Mouse (Mus musculus): ENCODE measurements around the gene Fam89a. TPM values are rescaled to one million over a fixed set of nuclear protein-coding genes. Genes with fewer than 3 reads are reported as not detected.

The Fam89a gene
- polyA plus RNA-seq, 1 experiment from 2014 or later, result 3.2 TPM

- no peak for ATAC-seq (ENCODE audit: insufficient read depth, low FRiP score)
- Histone ChIP-seq H3K27me3 (ENCODE audit: control insufficient read depth, insufficient read depth, low read length) (peaks cover 3% of the 10 kb centered on the region; the same call in 1 of the 2 replicates), H3K4me2 (ENCODE audit: low read depth, low read length) (no peak overlapping the region), H3K9me3 (replicated peaks; ENCODE audit: control insufficient read depth, low read length) (no peaks in the 10 kb centered on the region), H3K27ac (ENCODE audit: low read length) (no peak overlapping the region), H3K36me3 (ENCODE audit: control insufficient read depth, insufficient read depth, low read length) (no peaks in the 10 kb centered on the region), H3K9ac (ENCODE audit: low read length) (no peak overlapping the region), H3K4me3 (replicated peaks; ENCODE audit: low read length) (no peak overlapping the region), H3K4me1 (ENCODE audit: control insufficient read depth, insufficient read depth, low read length) (peaks cover 15% of the 10 kb centered on the region)
- WGBS, result 66% methylated on average over 5 of the region's 5 CpGs
Measured at GRCm38 (mm10) chr8:124756601-124757000, 5.0 kb upstream of the Fam89a start.

GRCm38 (mm10) chr8:124756153-124756552 is 4.5 kb upstream of the Fam89a start:
- peaks cover 18% of the 10 kb centered on the region for H3K4me1 ChIP-seq (ENCODE audit: control insufficient read depth, insufficient read depth, low read length)
- no peak overlapping the region for H3K4me3 ChIP-seq (replicated peaks; ENCODE audit: low read length)
- no peaks in the 10 kb centered on the region for H3K9me3 ChIP-seq (replicated peaks; ENCODE audit: control insufficient read depth, low read length)
- no peak overlapping the region for H3K9ac ChIP-seq (ENCODE audit: low read length)
- 63% methylated on average over 2 of the region's 2 CpGs for WGBS
- H3K27me3 ChIP-seq (ENCODE audit: control insufficient read depth, insufficient read depth, low read length), result peaks cover 8% of the 10 kb centered on the region
- no peak for ATAC-seq (ENCODE audit: insufficient read depth, low FRiP score)
- H3K36me3 ChIP-seq (ENCODE audit: control insufficient read depth, insufficient read depth, low read length), result no peaks in the 10 kb centered on the region
- no peak overlapping the region for H3K4me2 ChIP-seq (ENCODE audit: low read depth, low read length)
- H3K27ac ChIP-seq (ENCODE audit: low read length), result no peak overlapping the region

GRCm38 (mm10) chr8:124755481-124755880 is 3.8 kb upstream of the Fam89a start:
- Histone ChIP-seq H3K9me3 (replicated peaks; ENCODE audit: control insufficient read depth, low read length) (no peaks in the 10 kb centered on the region), H3K27ac (ENCODE audit: low read length) (no peak overlapping the region), H3K4me2 (ENCODE audit: low read depth, low read length) (no peak overlapping the region), H3K27me3 (ENCODE audit: control insufficient read depth, insufficient read depth, low read length) (peaks cover 14% of the 10 kb centered on the region), H3K4me3 (replicated peaks; ENCODE audit: low read length) (no peak overlapping the region), H3K36me3 (ENCODE audit: control insufficient read depth, insufficient read depth, low read length) (no peaks in the 10 kb centered on the region), H3K9ac (ENCODE audit: low read length) (no peak overlapping the region), H3K4me1 (ENCODE audit: control insufficient read depth, insufficient read depth, low read length) (peaks cover 22% of the 10 kb centered on the region)
- 76% methylated on average over 8 of the region's 8 CpGs for WGBS
- ATAC-seq (ENCODE audit: insufficient read depth, low FRiP score), result no peak

GRCm38 (mm10) chr8:124754792-124755190 is 3.2 kb upstream of the Fam89a start:
- H3K9me3 ChIP-seq (replicated peaks; ENCODE audit: control insufficient read depth, low read length), result no peaks in the 10 kb centered on the region
- 25% methylated on average over 4 of the region's 4 CpGs for WGBS
- H3K27me3 ChIP-seq (ENCODE audit: control insufficient read depth, insufficient read depth, low read length), result peaks cover 18% of the 10 kb centered on the region
- H3K36me3 ChIP-seq (ENCODE audit: control insufficient read depth, insufficient read depth, low read length), result no peaks in the 10 kb centered on the region
- no peak overlapping the region for H3K4me2 ChIP-seq (ENCODE audit: low read depth, low read length)
- no peak overlapping the region for H3K4me3 ChIP-seq (replicated peaks; ENCODE audit: low read length)
- no peak overlapping the region for H3K9ac ChIP-seq (ENCODE audit: low read length)
- no peak for ATAC-seq (ENCODE audit: insufficient read depth, low FRiP score)
- H3K27ac ChIP-seq (ENCODE audit: low read length), result 0 out of 2 replicates have a peak overlapping the region, but pooled peaks have one; percentile 6
- H3K4me1 ChIP-seq (ENCODE audit: control insufficient read depth, insufficient read depth, low read length), result peaks cover 26% of the 10 kb centered on the region

- Histone ChIP-seq H3K9me3 (replicated peaks; ENCODE audit: control insufficient read depth, low read length) (no peaks in the 10 kb centered on the region), H3K4me3 (replicated peaks; ENCODE audit: low read length) (no peak overlapping the region), H3K9ac (ENCODE audit: low read length) (no peak overlapping the region), H3K36me3 (ENCODE audit: control insufficient read depth, insufficient read depth, low read length) (no peaks in the 10 kb centered on the region), H3K27me3 (ENCODE audit: control insufficient read depth, insufficient read depth, low read length) (peaks cover 18% of the 10 kb centered on the region), H3K4me2 (ENCODE audit: low read depth, low read length) (no peak overlapping the region), H3K27ac (ENCODE audit: low read length) (0 out of 2 replicates have a peak overlapping the region, but pooled peaks have one; percentile 6), H3K4me1 (ENCODE audit: control insufficient read depth, insufficient read depth, low read length) (peaks cover 26% of the 10 kb centered on the region)
- WGBS, result 13% methylated on average over 11 of the region's 11 CpGs
- ATAC-seq (ENCODE audit: insufficient read depth, low FRiP score), result peak; percentile 38; the same call in 1 of the 2 replicates
Measured at GRCm38 (mm10) chr8:124754101-124754791, 2.6 kb upstream of the Fam89a start.

GRCm38 (mm10) chr8:124752325-124752862 is 762 bp upstream of the Fam89a start:
- Histone ChIP-seq H3K9me3 (replicated peaks; ENCODE audit: control insufficient read depth, low read length) (no peaks in the 10 kb centered on the region), H3K27ac (ENCODE audit: low read length) (no peak overlapping the region; the same call in 1 of the 2 replicates), H3K36me3 (ENCODE audit: control insufficient read depth, insufficient read depth, low read length) (no peaks in the 10 kb centered on the region), H3K4me3 (replicated peaks; ENCODE audit: low read length) (no peak overlapping the region), H3K9ac (ENCODE audit: low read length) (peak overlapping the region; percentile 38; the same call in 1 of the 2 replicates), H3K4me1 (ENCODE audit: control insufficient read depth, insufficient read depth, low read length) (peaks cover 26% of the 10 kb centered on the region), H3K27me3 (ENCODE audit: control insufficient read depth, insufficient read depth, low read length) (peaks cover 18% of the 10 kb centered on the region), H3K4me2 (ENCODE audit: low read depth, low read length) (peak overlapping the region; percentile 96)
- no peak for ATAC-seq (ENCODE audit: insufficient read depth, low FRiP score)
- WGBS, result 44% methylated on average over 21 of the region's 21 CpGs

DNA sequence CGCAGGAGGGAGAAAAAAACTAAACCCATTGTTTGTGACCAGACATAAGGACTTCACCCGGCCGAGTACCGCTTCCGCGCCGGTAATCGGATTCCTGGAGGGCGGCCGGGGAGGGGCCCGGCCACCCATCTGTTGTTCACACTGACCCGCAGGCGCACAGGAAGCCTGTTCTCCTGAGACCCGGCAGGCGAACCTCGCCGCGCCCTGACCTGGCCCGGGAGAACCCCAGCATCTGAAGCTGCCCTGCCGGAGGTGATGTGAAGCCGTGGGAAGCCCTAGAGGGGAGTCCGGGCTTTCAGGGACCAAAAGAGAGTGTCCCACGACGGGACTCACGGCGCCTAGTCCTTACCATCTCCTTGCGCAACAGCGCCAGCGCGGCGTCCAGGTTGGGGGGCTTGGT is 441 bp downstream of the Fam89a start:
- ATAC-seq (ENCODE audit: insufficient read depth, low FRiP score), result no peak
- H3K36me3 ChIP-seq (ENCODE audit: control insufficient read depth, insufficient read depth, low read length), result no peaks in the 10 kb centered on the region
- H3K4me3 ChIP-seq (replicated peaks; ENCODE audit: low read length), result peak overlapping the region; percentile 65
- peak overlapping the region; percentile 67 for H3K9ac ChIP-seq (ENCODE audit: low read length)
- H3K27ac ChIP-seq (ENCODE audit: low read length), result no peak overlapping the region
- no peaks in the 10 kb centered on the region for H3K9me3 ChIP-seq (replicated peaks; ENCODE audit: control insufficient read depth, low read length)
- under 1% methylated on average over 31 of the region's 31 CpGs for WGBS
- peak overlapping the region; percentile 96 for H3K4me2 ChIP-seq (ENCODE audit: low read depth, low read length)
- peaks cover 26% of the 10 kb centered on the region for H3K4me1 ChIP-seq (ENCODE audit: control insufficient read depth, insufficient read depth, low read length)
- peaks cover 18% of the 10 kb centered on the region for H3K27me3 ChIP-seq (ENCODE audit: control insufficient read depth, insufficient read depth, low read length)

DNA sequence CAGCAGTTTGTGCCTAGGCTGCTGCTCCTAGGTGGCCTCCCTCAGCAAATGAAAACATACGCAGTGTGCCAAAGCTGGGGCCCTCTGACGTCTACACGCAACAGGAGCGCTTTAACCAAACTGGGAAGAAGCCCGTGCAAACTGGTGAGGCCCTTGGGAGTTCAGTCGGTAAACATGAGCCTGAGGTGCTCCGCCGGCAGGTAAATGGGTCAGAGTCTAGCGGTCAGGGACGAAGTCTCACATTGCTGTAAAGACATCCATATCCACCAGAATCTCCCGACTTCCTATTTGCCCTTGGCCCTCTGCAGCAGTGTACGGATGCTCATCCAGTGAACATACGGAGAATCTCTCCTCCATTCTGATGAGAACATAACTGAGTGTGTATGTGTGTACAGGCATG is 5.0 kb downstream of the Fam89a start:
- Histone ChIP-seq H3K36me3 (ENCODE audit: control insufficient read depth, insufficient read depth, low read length) (no peaks in the 10 kb centered on the region), H3K27ac (ENCODE audit: low read length) (no peak overlapping the region), H3K27me3 (ENCODE audit: control insufficient read depth, insufficient read depth, low read length) (peaks cover 16% of the 10 kb centered on the region), H3K4me2 (ENCODE audit: low read depth, low read length) (no peak overlapping the region), H3K9me3 (replicated peaks; ENCODE audit: control insufficient read depth, low read length) (no peaks in the 10 kb centered on the region), H3K9ac (ENCODE audit: low read length) (no peak overlapping the region; the same call in 1 of the 2 replicates), H3K4me3 (replicated peaks; ENCODE audit: low read length) (no peak overlapping the region), H3K4me1 (ENCODE audit: control insufficient read depth, insufficient read depth, low read length) (peaks cover 11% of the 10 kb centered on the region)
- 55% methylated on average over 13 of the region's 13 CpGs for WGBS
- ATAC-seq (ENCODE audit: insufficient read depth, low FRiP score), result no peak

- Histone ChIP-seq H3K4me3 (replicated peaks; ENCODE audit: low read length) (no peak overlapping the region), H3K36me3 (ENCODE audit: control insufficient read depth, insufficient read depth, low read length) (no peaks in the 10 kb centered on the region), H3K9me3 (replicated peaks; ENCODE audit: control insufficient read depth, low read length) (no peaks in the 10 kb centered on the region), H3K9ac (ENCODE audit: low read length) (no peak overlapping the region), H3K4me1 (ENCODE audit: control insufficient read depth, insufficient read depth, low read length) (no peaks in the 10 kb centered on the region), H3K27me3 (ENCODE audit: control insufficient read depth, insufficient read depth, low read length) (no peaks in the 10 kb centered on the region), H3K4me2 (ENCODE audit: low read depth, low read length) (no peak overlapping the region), H3K27ac (ENCODE audit: low read length) (no peak overlapping the region)
- ATAC-seq (ENCODE audit: insufficient read depth, low FRiP score), result no peak
- WGBS, result 53% methylated on average over 1 of the region's 1 CpGs
Measured at GRCm38 (mm10) chr8:124739268-124739667, 12.4 kb downstream of the Fam89a start.

Measured in stomach, embryonic 16.5 days (tissue).